Mouse (Mus musculus) cerebellum, adult 8-10 months (tissue): Measurements from ENCODE around the gene Gm38655.
"Not testable (repeated sequence)": the region's sequence is repeated elsewhere in the genome, so short reads cannot be mapped to it uniquely, and the experiment has no call there.

Experiments used
- DNase-seq: peaks from one replicate; pipeline ENCODE4 v3.0.0; 2022

Gene Gm38655

GRCm38 (mm10) chr17:25165970-25166671 is 9.2 kb downstream of the Gm38655 start:
- DNase-seq: no peak

GRCm38 (mm10) chr17:25164770-25165169 is 10.5 kb downstream of the Gm38655 start:
- DNase-seq: no peak

GRCm38 (mm10) chr17:25163387-25163786 is 11.9 kb downstream of the Gm38655 start:
- no peak for DNase-seq

GRCm38 (mm10) chr17:25162161-25162560 is 13.1 kb downstream of the Gm38655 start, which contains the start of gene Ccdc154:
Gene Ccdc154, plus strand, starts transcription at chr17:25162461.
- DNase-seq: no peak

GRCm38 (mm10) chr17:25139960-25140359 is 35.3 kb downstream of the Gm38655 start:
- no peak for DNase-seq

- DNase-seq: no peak
Observed at GRCm38 (mm10) chr17:25138803-25139202, 36.5 kb downstream of the Gm38655 start.

GRCm38 (mm10) chr17:25135622-25136021 is 39.6 kb downstream of the Gm38655 start:
- DNase-seq: no peak

- DNase-seq: peak; percentile 92
Observed at GRCm38 (mm10) chr17:25133275-25133698, 42.0 kb downstream of the Gm38655 start, which contains the start of gene Clcn7. Gene Clcn7, plus strand, starts transcription at chr17:25133391.

- no peak for DNase-seq
Observed at GRCm38 (mm10) chr17:25130060-25130459, 45.2 kb downstream of the Gm38655 start.

- DNase-seq: no peak
Observed at GRCm38 (mm10) chr17:25127681-25128080, 47.6 kb downstream of the Gm38655 start.

- DNase-seq: no peak
Observed at GRCm38 (mm10) chr17:25127079-25127478, 48.2 kb downstream of the Gm38655 start.

GRCm38 (mm10) chr17:25125442-25126060 is 49.7 kb downstream of the Gm38655 start:
- not testable (repeated sequence) for DNase-seq

GRCm38 (mm10) chr17:25123979-25124378 is 51.3 kb downstream of the Gm38655 start:
- no peak for DNase-seq
